Mouse (Mus musculus): ENCODE measurements around the gene Gm20388.

GRCm38 (mm10) chr8:123740263-123740662, 3829.6 kb downstream of the Gm20388 start:
- no peak for TF ChIP-seq MAFK (IDR thresholded peaks at IDR 0.05; ENCODE audit: insufficient read depth, low read depth, low read length)
- TF ChIP-seq HCFC1 (IDR thresholded peaks at IDR 0.05; ENCODE audit: borderline replicate concordance, insufficient read depth, low read length) = no peak
- TF ChIP-seq ZC3H11A (IDR thresholded peaks at IDR 0.05; ENCODE audit: borderline replicate concordance, low read depth, low read length) = no peak
- no peak for TF ChIP-seq CHD2 (IDR thresholded peaks at IDR 0.05; ENCODE audit: low read depth, low read length)
